Mouse (Mus musculus) E14TG2a.4 (cell line): ENCODE results near the gene Drd5.

Experiments
- H3K27me3 ChIP-seq: 2 replicates; pipeline ENCODE4 v1.6.1; 2014; ENCODE audit warnings: low read length, control low read depth; ENCODE audit not compliant: insufficient read depth
- H3K36me3 ChIP-seq: 2 replicates; pipeline ENCODE4 v1.6.1; 2014; ENCODE audit warnings: low read length, control low read depth; ENCODE audit not compliant: insufficient read depth
- H3K4me1 ChIP-seq: replicated peaks from 2 replicates; pipeline ENCODE4 v1.6.1; 2014; ENCODE audit warnings: low read depth, low read length, control low read depth
- H3K4me3 ChIP-seq: replicated peaks from 2 replicates; pipeline ENCODE4 v1.5.1; 2014; ENCODE audit warnings: mild to moderate bottlenecking, low read length
- H3K9me3 ChIP-seq: 2 replicates; pipeline ENCODE4 v1.6.1; 2014; ENCODE audit warnings: low read length, control low read depth
- CTCF ChIP-seq: conservative IDR thresholded peaks from 2 replicates; pipeline ENCODE4 v1.5.1; 2014; ENCODE audit warnings: low read length
- NANOG ChIP-seq: IDR thresholded peaks from 2 replicates; pipeline ENCODE4 v1.6.1; 2014; ENCODE audit warnings: borderline replicate concordance, low read length, mixed read lengths
- POU5F1 ChIP-seq: IDR thresholded peaks from 2 replicates; pipeline ENCODE4 v1.6.1; 2014; ENCODE audit warnings: low read length, borderline replicate concordance

Gene Drd5

DNA sequence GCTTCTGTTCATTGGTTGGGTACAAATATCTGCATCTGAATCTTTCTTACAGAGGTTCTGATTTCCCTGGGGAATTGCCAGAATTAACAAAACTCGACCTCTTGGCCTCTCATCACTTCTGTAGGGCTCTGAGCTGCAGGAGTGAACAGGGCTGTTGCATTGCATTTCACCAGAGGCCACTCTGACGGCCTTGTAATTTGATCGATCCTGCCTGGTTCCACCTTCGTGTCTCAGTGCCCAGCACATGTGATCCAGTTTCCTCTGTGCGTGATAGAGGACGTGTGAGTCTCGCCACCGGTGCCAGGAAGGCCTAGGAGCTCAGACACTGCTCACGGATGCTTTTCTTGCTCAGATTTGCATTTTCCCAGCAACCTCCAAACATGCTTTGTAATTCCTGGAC lies 33.4 kb upstream of the Drd5 start:
- Histone ChIP-seq H3K4me1 (no peaks in the 10 kb centered on the region), H3K4me3 (no peak overlapping the region), H3K9me3 (peaks cover 5% of the 10 kb centered on the region), H3K36me3 (no peaks in the 10 kb centered on the region), H3K27me3 (peaks cover 15% of the 10 kb centered on the region)
- no peak for TF ChIP-seq POU5F1
- TF ChIP-seq NANOG = no peak
- TF ChIP-seq CTCF = no peak

DNA sequence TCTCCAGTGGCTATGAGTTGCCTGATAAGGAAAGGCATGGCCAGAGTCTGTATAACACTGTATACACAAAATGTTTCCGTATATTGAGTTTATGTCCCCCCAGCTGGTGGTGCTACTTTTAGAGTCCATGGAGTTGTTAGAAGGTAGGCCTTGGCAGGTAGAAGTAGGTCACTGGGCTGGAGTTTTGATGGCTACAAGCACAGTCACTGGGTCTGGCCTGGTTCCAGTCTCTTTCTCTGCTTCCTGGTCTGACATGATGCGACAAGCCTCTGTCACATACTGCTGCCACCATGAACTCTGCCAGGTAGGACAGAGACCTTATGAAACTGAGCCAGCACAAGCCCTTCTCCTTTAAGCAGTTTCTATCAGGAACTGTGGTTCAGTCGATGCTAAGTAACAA lies 30.7 kb upstream of the Drd5 start:
- no peaks in the 10 kb centered on the region for H3K4me1 ChIP-seq
- peaks cover 5% of the 10 kb centered on the region for H3K9me3 ChIP-seq
- H3K4me3 ChIP-seq = no peak overlapping the region
- TF ChIP-seq CTCF (no peak), NANOG (no peak), POU5F1 (no peak)
- peaks cover 2% of the 10 kb centered on the region; the same call in 1 of the 2 replicates for H3K27me3 ChIP-seq
- H3K36me3 ChIP-seq = no peaks in the 10 kb centered on the region

DNA sequence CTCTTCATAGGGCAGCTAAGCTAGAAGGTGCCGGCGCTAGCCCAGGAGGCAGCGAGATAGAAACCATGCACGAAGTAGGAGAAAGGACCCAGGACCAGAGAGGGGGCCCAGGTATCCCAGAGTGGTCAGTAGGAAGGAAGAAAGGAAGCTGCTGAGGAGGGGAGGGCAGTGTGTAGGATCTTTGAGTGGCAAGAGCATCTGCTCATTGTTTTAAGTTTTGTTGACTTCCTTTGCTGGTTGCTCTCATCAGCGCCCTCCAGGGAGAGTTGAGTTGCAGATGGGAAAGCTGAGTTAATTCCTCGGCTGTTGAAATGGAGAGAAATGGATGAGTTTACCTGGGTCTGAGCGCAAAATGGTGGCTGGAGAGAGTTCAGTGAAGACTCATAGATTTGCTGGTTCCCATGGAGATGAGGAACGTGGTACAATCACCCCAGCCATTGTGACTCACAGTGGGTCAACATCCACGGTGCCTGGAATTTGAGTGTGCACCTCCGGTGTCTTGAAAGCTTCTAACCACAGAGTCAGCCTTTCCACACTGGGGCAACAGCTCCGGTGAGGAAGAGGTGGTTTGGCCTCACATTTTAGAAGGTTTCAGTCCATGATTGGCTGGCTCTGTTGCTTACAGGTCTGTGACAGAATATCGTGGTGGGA lies 17.3 kb upstream of the Drd5 start:
- TF ChIP-seq NANOG = no peak
- no peak for TF ChIP-seq CTCF
- no peak for TF ChIP-seq POU5F1
- Histone ChIP-seq H3K4me1 (peaks cover 20% of the 10 kb centered on the region), H3K4me3 (no peak overlapping the region), H3K36me3 (no peaks in the 10 kb centered on the region), H3K27me3 (peaks cover 49% of the 10 kb centered on the region), H3K9me3 (no peaks in the 10 kb centered on the region)

DNA sequence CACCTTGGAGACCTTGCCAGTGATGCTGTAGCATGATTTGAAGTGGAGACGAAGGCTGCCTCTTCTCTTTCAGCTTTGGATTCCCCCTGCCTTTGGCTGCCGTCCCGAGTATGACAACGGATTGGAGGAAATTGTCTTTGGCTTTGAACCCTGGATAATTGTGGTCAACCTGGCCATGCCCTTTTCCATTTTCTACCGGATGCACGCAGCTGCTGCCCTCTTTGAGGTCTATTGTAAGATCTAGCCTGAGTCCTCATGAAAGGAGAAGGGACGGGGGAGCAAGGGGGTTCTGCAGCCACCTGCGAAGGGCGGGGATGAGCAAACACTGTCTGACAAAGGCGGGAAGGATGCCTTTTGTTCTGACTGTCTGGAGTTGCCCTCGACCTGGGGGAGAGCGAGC lies 16.5 kb upstream of the Drd5 start:
- TF ChIP-seq CTCF (no peak), NANOG (no peak), POU5F1 (no peak)
- no peak overlapping the region for H3K4me3 ChIP-seq

DNA sequence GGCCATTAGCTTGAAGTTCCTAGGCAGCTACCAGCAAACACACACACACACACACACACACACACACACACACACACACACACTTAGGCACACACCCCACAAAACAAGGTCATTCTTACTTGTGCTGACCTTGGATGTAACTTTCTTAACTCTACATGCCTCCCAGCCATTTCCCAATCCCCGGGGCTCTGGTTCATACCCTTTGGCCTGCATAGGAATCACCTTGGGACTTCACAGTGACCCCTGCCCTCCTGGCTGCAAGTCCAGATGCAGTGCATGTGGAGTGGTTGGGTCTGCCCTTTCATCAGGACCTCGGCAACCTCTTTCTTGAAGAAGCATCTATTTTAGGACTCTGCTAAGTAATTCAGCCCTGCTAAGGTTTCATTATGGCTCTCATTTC lies 13.9 kb upstream of the Drd5 start:
- Histone ChIP-seq H3K4me3 (no peak overlapping the region), H3K4me1 (peaks cover 12% of the 10 kb centered on the region), H3K27me3 (peaks cover 48% of the 10 kb centered on the region), H3K9me3 (no peaks in the 10 kb centered on the region), H3K36me3 (no peaks in the 10 kb centered on the region)
- no peak for TF ChIP-seq POU5F1
- TF ChIP-seq NANOG = no peak
- no peak for TF ChIP-seq CTCF

More for the DNA sequence above, 16.5 kb upstream of the Drd5 start:
- H3K27me3 ChIP-seq = peaks cover 49% of the 10 kb centered on the region
- no peaks in the 10 kb centered on the region for H3K9me3 ChIP-seq
- H3K36me3 ChIP-seq = no peaks in the 10 kb centered on the region
- peaks cover 20% of the 10 kb centered on the region for H3K4me1 ChIP-seq

DNA sequence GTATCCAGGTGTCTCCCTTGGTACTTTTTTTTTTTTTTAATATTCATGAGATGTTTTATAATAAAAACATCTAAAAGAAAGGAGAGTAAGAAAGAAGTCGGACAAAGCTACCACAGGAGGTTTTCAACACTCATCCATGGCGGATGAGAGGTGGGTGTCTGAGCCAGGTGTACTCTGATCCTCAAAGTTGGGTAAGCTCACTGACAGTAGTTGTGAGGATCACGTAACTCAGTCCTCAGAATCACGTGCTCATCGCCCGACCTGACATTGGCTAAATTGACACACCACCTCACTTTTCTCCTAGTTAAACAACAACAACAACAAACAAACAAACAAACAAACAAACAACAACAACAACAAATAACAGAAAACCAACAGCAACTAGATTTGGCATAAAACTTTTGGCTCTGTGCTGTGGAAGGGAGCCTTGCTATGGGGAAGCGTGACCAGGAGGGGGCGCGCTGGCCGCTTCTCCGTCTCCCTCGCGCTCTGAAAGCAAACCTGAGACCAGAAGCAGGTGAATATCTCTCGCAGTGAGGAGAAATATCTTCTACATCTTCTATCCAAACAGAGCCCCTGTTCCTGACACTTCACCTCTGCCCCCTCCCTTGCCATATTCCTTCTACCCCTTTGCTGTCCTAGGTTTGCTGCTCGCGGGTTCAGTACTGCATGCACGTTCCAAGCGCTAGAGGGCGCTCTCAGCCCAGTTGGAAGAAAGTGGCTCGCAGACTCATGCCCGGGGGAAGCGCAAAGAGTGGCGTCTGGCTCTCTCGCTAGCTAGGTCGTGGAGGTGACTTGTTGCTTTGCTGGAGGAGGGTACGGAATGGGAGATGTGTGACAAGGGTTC lies 11.7 kb upstream of the Drd5 start:
- Histone ChIP-seq H3K4me1 (peaks cover 7% of the 10 kb centered on the region), H3K4me3 (peak overlapping the region; percentile 67), H3K36me3 (no peaks in the 10 kb centered on the region), H3K27me3 (peaks cover 33% of the 10 kb centered on the region), H3K9me3 (peaks cover 1% of the 10 kb centered on the region; the same call in 1 of the 2 replicates)
- no peak for TF ChIP-seq POU5F1
- peak; percentile 87 for TF ChIP-seq CTCF

DNA sequence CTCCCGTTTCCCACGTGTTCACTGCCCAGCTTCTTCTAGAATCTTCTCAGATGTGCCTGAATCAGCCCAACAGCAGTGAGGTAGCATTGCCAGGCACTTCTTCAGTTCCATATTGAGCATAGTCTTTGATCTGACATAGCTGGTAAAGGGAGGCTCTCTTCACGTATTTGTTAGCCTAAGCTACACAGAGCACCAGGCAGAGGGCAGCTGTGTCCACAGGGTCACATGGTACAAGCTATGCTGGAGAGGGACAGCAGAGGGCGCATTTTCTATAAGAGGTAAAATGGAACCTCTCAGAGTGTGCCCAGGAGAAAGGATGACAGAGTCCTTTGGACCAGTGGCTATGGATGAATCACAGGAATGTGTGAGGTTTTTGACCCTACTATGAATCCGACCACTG lies 10.3 kb upstream of the Drd5 start:
- H3K9me3 ChIP-seq = peaks cover 7% of the 10 kb centered on the region
- H3K27me3 ChIP-seq = peaks cover 34% of the 10 kb centered on the region
- TF ChIP-seq CTCF (peak; percentile 40), POU5F1 (no peak)

DNA sequence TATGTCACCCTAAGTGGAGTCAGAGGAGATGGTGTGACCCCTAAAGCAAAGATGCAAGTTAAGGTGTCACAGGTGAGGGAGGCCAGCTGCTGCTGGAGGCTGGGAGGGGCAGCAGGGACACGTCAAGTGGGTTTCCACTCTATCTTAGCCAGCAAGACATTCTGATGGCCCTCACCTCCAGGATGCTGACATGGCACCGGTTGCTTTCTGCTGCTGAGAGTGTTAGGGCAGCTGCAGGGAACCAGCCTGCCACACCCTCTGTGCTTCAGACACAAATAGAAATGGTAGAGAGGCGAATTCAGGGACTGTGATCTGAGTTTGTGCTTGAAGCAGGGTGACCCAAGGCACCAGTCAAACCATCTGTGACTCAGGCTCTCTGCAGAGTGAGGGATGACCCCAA lies 9.4 kb upstream of the Drd5 start:
- TF ChIP-seq POU5F1 (no peak), NANOG (no peak), CTCF (no peak)
- H3K36me3 ChIP-seq = no peaks in the 10 kb centered on the region
- peaks cover 7% of the 10 kb centered on the region for H3K9me3 ChIP-seq

More for the DNA sequence above, 10.3 kb upstream of the Drd5 start:
- Histone ChIP-seq H3K4me3 (no peak overlapping the region), H3K36me3 (no peaks in the 10 kb centered on the region), H3K4me1 (no peaks in the 10 kb centered on the region)

More for the DNA sequence above, 9.4 kb upstream of the Drd5 start:
- no peaks in the 10 kb centered on the region for H3K4me1 ChIP-seq
- peaks cover 41% of the 10 kb centered on the region for H3K27me3 ChIP-seq
- H3K4me3 ChIP-seq = no peak overlapping the region
